Mouse (Mus musculus): ENCODE data around the gene Coq10b.
"Not testable (repeated sequence)": the region's sequence is repeated elsewhere in the genome, so short reads cannot be mapped to it uniquely, and the experiment has no call there.

Gene Coq10b

GRCm38 (mm10) chr1:55055322-55056115 lies 2.9 kb downstream of the Coq10b start:
- DNase-seq (ENCODE audit: low read depth, low spot score): no peak

GRCm38 (mm10) chr1:55058383-55058782 lies 5.8 kb downstream of the Coq10b start:
- DNase-seq (ENCODE audit: low read depth, low spot score): not testable (repeated sequence)

GRCm38 (mm10) chr1:55061099-55061498 lies 8.5 kb downstream of the Coq10b start:
- no peak for DNase-seq (ENCODE audit: low read depth, low spot score)

DNA sequence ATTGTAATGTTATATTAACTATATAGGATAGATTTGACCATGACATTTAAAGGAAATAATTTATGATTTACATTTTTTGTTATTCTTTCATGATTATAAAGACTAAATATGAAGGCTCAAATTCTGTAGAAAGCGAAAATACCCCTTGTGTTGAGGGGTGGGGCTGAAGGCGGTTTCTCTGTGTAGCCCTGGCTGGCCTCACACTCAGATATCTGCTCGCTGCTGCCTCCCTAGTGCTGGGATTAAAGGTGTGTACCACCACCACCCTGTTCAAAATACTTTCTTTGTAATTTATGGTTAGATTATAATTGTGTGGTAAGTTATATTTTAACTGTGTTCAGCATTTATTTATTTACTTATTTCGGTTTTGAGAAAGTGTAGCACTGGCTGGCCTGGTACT lies 9.2 kb downstream of the Coq10b start:
- no peak for DNase-seq (ENCODE audit: low read depth, low spot score)

DNA sequence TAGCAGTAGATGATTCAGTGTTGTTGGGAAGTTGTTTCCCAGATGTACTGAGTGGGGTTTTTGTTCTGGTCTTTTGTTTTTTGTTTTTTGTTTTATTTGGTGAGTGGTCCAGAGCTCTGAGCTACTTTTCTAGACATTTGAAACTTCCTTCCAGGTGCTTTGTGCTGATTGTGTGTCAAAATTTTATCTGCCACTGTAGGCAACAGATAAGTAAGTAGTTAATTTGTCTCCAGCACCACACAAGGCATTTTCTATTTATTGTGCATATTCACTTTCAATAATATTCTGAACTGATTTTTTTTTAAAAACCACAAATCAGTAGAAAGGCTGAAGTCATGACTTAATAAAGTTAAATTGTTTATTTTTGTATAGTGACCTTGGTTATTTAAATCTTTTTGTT lies 19.8 kb downstream of the Coq10b start:
- DNase-seq (ENCODE audit: low read depth, low spot score): not testable (repeated sequence)

DNA sequence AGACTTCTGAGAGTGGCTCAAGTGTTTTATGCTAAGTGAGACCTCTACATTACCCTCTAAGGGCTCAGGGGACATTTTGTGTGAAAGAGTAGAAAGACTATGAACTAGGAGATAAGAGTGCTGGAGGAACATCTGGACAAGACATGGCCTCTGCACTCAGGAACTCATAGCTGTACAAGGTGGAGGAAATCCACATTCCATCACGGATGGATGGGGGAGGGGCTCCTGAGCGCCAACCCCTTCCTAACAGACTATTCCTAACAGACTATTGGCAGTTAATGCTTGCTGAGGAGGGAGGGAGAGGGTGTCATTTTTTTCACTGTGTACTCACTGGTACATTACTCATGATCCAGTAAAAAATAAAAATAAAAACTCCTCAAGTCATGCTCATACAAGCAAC lies 22.2 kb downstream of the Coq10b start:
- no peak for DNase-seq (ENCODE audit: low read depth, low spot score)

DNA sequence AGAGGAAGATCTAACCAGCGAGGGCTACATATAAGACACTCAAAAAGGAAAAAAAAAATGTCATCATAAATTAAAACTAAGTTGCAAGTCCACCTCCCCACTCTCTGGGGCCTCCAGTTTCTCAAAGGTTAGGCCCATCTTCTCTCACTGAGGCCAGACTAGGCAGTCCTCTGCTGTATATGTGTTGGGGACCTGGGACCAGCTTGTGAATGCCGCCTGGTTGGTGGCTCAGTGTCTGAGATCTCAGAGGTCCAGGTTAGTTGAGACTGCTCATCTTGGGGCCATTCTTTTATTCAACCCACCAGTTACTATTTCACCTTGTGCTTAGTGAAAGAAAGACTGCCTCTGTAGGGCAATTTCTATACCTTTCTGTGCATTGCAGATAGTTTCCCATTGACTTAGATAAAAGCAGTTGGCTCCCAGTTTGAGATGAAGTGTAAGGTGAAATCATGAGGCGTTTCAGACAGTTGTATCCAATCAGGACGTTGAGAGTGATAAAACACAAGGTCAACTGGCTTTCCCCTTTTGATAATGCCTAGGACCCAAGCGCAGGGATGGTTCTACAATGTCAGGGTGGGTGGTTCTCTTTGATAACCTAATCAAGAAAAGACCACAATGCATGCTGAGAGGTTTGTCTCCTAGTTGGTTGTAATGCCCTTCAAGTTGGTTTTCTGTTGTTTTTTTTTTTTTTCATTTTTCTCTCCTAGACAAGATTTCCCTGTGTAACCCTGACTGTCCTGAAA lies 23.3 kb downstream of the Coq10b start:
- no peak for DNase-seq (ENCODE audit: low read depth, low spot score)

GRCm38 (mm10) chr1:55076395-55076743 lies 23.8 kb downstream of the Coq10b start:
- no peak for DNase-seq (ENCODE audit: low read depth, low spot score)

- no peak for DNase-seq (ENCODE audit: low read depth, low spot score)
Measured at GRCm38 (mm10) chr1:55076849-55077516, 24.4 kb downstream of the Coq10b start.

- peak; percentile 30 for DNase-seq (ENCODE audit: low read depth, low spot score)
Measured at GRCm38 (mm10) chr1:55079677-55080076, 27.1 kb downstream of the Coq10b start.

GRCm38 (mm10) chr1:55082106-55082505 lies 29.5 kb downstream of the Coq10b start:
- DNase-seq (ENCODE audit: low read depth, low spot score): no peak

GRCm38 (mm10) chr1:55085781-55086366 lies 33.3 kb downstream of the Coq10b start:
- DNase-seq (ENCODE audit: low read depth, low spot score): no peak

GRCm38 (mm10) chr1:55086868-55087400 lies 34.4 kb downstream of the Coq10b start:
- no peak for DNase-seq (ENCODE audit: low read depth, low spot score)

DNA sequence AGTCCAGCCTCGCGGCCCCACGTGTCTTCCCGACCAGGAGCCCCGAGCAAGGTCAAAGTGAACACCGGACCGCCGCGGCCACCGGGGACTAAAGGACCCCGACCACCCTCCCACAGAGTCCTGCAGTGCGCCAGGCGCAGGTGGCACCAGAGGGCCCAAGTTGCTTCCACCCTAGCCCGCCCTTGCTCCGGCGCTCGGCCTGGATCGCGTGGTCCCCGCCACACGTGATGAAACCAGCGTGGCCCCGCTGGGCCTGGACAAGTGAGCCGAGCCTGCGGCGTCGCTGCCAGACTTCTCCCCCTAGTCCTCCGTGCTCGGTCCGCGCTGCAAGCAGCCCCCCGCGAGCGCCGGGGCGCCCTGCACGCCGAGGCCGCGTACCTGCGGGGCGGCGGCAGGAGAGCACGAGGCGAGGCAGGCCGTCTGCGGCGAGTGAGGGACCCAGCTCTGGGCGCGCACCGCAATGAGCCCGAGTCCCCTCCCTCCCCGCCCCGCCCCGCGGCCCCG lies 34.9 kb downstream of the Coq10b start:
- DNase-seq (ENCODE audit: low read depth, low spot score): peak; percentile 71

DNA sequence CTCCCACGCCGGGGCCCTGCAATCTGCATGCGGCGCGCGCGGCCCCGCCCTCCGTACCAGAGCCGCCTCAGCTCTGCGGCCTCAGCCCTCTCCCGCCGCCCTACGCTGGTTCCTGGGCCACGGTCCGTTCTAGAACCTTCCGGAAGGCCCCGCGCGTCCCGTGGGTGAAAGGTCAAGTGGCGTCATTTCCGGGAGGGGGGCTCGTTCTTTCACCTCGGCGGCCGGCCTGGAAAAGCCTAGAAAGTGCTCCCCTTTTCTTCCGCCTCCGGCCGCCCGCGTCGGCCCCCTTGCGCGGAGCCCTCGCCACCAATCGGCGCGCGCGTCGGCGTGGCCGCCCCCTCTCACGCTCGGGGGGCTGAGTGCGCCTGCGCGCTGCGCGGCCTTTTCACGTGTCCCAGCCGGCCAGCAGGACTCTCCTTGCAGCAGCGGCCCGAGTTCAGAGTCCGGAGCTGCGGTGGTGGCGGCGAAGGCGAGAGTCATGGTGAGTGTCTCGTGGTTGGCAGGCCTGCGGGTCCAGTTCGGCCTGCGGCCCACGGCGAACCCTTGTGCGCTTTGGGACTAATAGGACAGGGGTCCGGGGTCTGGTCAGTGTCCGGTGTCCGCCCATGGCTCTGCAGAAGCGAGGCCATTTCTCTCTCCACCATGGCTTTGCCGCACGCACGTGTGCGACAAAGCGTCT lies 35.5 kb downstream of the Coq10b start, which contains the start of the genes Hspe1 and Hspd1:
TSS of gene Hspe1 (plus strand) at position 201 of the 679 bp plus-strand sequence.
TSS of gene Hspd1 (minus strand) at position 312 of the 679 bp plus-strand sequence.
- peak; percentile 98 for DNase-seq (ENCODE audit: low read depth, low spot score)

GRCm38 (mm10) chr1:55088611-55089497 lies 36.3 kb downstream of the Coq10b start:
- DNase-seq (ENCODE audit: low read depth, low spot score): no peak

DNA sequence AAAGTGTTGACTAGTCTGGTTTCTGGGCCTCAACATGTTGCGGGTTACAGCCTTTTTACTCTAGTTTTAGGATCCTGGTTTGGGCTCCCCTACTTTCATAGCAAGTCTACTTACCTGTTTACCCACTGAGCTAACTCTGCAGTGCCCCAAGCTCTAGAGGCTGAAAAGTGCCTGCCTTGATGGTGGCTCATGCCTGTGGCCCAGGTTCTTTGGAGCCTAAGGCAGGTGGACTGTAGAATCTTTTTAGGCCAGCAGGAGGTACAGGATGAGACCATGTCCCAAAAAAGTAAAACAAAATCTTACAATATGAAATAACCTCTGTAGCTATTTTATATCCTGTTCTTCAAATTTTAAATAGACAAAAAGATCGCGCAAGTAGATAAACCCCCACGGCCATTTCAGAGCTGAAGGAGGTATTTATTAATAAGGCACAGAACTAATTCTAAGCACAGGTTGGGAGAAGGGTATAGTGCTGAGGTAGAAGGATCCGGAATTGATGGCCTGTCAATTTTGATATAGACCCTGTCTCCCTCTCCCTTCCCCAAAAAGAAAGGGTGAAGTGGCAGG lies 37.0 kb downstream of the Coq10b start:
- DNase-seq (ENCODE audit: low read depth, low spot score): no peak

DNA sequence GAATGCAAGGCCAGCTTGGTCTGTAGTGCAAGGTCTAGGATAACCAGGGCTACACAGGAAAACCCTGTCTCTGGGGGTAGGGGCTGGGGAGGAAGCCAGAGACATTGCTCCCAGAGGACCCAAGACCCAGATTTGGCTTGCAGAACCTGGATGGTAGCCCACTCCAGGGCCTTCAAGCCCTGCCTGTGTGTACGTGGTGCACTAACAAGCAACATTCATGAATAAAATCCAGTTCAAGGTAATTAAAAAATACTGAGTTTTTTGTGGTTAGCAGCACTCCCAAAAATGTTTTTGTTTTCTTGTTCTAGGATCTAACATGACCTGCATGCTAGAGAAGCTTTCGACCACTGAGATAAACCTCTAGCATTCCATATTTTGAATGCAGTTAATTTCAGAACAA lies 39.5 kb downstream of the Coq10b start:
- DNase-seq (ENCODE audit: low read depth, low spot score): no peak

GRCm38 (mm10) chr1:55092469-55092868 lies 39.9 kb downstream of the Coq10b start:
- DNase-seq (ENCODE audit: low read depth, low spot score): no peak
